Mouse (Mus musculus) brain, embryonic 14.5 days (tissue): Measurements from ENCODE around the gene Cdyl.

Experiments used
- CTCF ChIP-seq: fragments of 200-500 bp; IDR thresholded peaks from 2 replicates; pipeline ENCODE4 v1.5.1; 2012; ENCODE audit warnings: inconsistent platforms, mild to moderate bottlenecking, moderate library complexity, borderline replicate concordance; ENCODE audit not compliant: insufficient read depth, insufficient read length; ENCODE audit errors: extremely low read depth
- POLR2A ChIP-seq: fragments of 200-500 bp; IDR thresholded peaks from 2 replicates; pipeline ENCODE4 v1.6.1; 2012; ENCODE audit warnings: mild to moderate bottlenecking, inconsistent platforms, borderline replicate concordance; ENCODE audit not compliant: poor library complexity, insufficient read depth, insufficient read length, severe bottlenecking; ENCODE audit errors: extremely low read depth

DNA sequence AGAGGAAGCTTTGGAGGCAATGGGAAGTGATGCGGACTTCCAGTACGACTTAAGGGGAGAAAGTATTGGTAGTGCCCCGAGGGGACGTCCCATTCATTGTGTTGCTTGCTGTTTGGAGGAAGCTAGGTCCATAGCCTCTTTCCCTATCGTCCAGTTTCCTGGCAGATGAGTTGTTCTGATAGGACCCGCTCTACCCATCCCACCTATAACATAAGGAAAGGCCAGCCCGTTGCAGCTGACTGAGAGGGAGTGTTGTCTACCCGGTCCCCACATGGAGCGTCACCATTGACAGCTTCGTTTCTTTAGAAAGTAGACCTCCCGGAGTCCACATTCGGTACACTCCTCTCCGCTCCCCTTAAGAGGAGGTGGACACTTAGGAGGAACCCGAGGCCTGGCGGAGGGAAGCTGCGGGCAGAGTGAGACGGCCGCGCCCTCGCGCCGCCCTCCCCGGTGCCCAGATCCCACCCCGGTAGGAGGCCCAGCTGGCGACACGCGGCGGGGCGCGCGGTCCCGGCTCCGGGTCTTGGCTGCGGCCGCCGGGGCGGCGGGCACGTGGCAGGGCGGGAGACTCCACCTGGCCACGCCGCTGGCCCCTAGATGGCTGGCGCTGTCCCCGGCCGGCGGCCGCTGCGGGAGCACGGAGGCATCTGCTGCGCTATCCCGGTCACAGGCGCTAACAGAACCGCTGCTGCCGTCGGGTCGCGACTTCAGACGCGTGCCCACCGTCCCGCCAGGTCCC lies 80.8 kb downstream of the Cdyl start:
- TF ChIP-seq CTCF (no peak), POLR2A (no peak)
